Mouse (Mus musculus): ENCODE measurements around the gene Urad.

Urad gene

GRCm38 (mm10) chr5:147269926-147270672, 52.1 kb downstream of the Urad start, which contains the start of gene Pdx1:
Pdx1 (plus strand) TSS chr5:147269959.
- DNase-seq (ENCODE audit: low read depth, low spot score): no peak

- DNase-seq (ENCODE audit: low read depth, low spot score): no peak
Measured at GRCm38 (mm10) chr5:147269371-147269770, 52.9 kb downstream of the Urad start.

- no peak for DNase-seq (ENCODE audit: low read depth, low spot score)
Measured at GRCm38 (mm10) chr5:147268728-147269127, 53.5 kb downstream of the Urad start.

GRCm38 (mm10) chr5:147267434-147267833, 54.8 kb downstream of the Urad start:
- DNase-seq (ENCODE audit: low read depth, low spot score): no peak
